ENCODE assay signal across 7 mouse cellular contexts in genomic region chr2:49312629-49313447, GRCm38 (mm10).
A peak's percentile ranks its signal among the peaks of the same experiment; 100 is the strongest.
DNase-seq lines count a peak whose midpoint lies in the region; ATAC-seq lines count a peak whose summit lies in the region.

No protein-coding gene starts in this region.

- H3K36me3 ChIP-seq in intestine, embryonic 15.5 days = no peaks in the 10 kb centered on the region
- no peaks in the 10 kb centered on the region for H3K36me3 ChIP-seq in midbrain, embryonic 10.5 days

- no peaks in the 10 kb centered on the region for H3K27me3 ChIP-seq in intestine, embryonic 15.5 days (replicated peaks)
- no peaks in the 10 kb centered on the region for H3K27me3 ChIP-seq in midbrain, embryonic 10.5 days (ENCODE audit: low read depth, poor library complexity, severe bottlenecking)

- 39% methylated on average over 19 of the region's 19 CpGs for WGBS in intestine, embryonic 15.5 days
- WGBS in midbrain, embryonic 10.5 days = 50% methylated on average over 19 of the region's 19 CpGs

- H3K4me1 ChIP-seq in intestine, embryonic 15.5 days (replicated peaks) = no peaks in the 10 kb centered on the region
- H3K4me1 ChIP-seq in midbrain, embryonic 10.5 days = 0 out of 2 replicates have a peak, but pooled peaks cover 3% of the 10 kb centered on the region

- no peaks in the 10 kb centered on the region for H3K9me3 ChIP-seq in intestine, embryonic 15.5 days
- H3K9me3 ChIP-seq in midbrain, embryonic 10.5 days (replicated peaks) = no peaks in the 10 kb centered on the region

- H3K4me3 ChIP-seq in intestine, embryonic 15.5 days (replicated peaks) = peak overlapping the region; percentile 27
- peak overlapping the region; percentile 40 for H3K4me3 ChIP-seq in midbrain, embryonic 10.5 days

- no peak overlapping the region for H3K27ac ChIP-seq in intestine, embryonic 15.5 days
- no peak overlapping the region for H3K27ac ChIP-seq in midbrain, embryonic 10.5 days (replicated peaks)

- intact Hi-C loops in gastrocnemius, postnatal 36 days (cut with DNase I) = loop anchor here (2.0 kb wide), 1 partner anchor 404 kb away; no protein-coding TSS in a partner anchor
- intact Hi-C loops in left cerebral cortex, postnatal 25 days (cut with DNase I) = loop anchor here (1.0 to 10.0 kb wide), 2 partner anchors 368 to 404 kb away; partner anchors contain the start of gene Mbd5

- H3K9ac ChIP-seq in intestine, embryonic 15.5 days = no peak overlapping the region

- peak; percentile 75 to 81 for DNase-seq in adrenal gland, adult 18-20 months (ENCODE audit: low spot score in 2 of 2)
- DNase-seq in embryo, embryonic 11.5 days (ENCODE audit: low read depth, low spot score) = peak; percentile 60
- peak; percentile 73 to 74 for DNase-seq in gastrocnemius, postnatal 36 days
- DNase-seq in left cerebral cortex, postnatal 25 days (ENCODE audit: low spot score in 2 of 2) = peak; percentile 86 to 91
- DNase-seq in midbrain, embryonic 10.5 days (ENCODE audit: low spot score) = peak; percentile 72
- peak; percentile 80 for DNase-seq in right cerebral cortex, postnatal 4 days

- ATAC-seq in intestine, embryonic 15.5 days = peak; percentile 96

- peak overlapping the region; percentile 48 for H3K4me2 ChIP-seq in intestine, embryonic 15.5 days (replicated peaks)
